Mouse (Mus musculus): ENCODE data around the gene Cntrob. TPM values are rescaled to one million over a fixed set of nuclear protein-coding genes. Genes with fewer than 3 reads are reported as not detected.

The Cntrob gene
- polyA plus RNA-seq, 1 experiment from 2014 or later = 8.6 TPM

GRCm38 (mm10) chr11:69327648-69328047 is 4.1 kb upstream of the Cntrob start:
- no peak overlapping the region for H3K4me2 ChIP-seq (ENCODE audit: low read length)

DNA sequence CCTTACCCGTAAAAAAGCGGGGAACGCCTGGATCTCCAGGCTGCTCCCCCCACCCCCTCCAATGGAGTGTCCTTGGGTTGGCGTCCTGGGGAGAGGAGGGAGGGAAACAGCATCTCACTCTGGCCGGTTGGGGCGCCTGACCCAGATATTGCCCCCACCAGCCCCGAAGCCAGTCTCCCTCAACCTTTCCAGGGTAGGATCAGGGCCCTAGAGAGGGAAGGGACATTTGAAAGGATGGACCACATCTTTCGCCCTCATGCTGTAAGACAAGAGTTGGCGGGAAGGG is 3.5 kb upstream of the Cntrob start:
- Histone ChIP-seq H3K36me3 (ENCODE audit: control insufficient read depth, insufficient read depth, low read length) (no peaks in the 10 kb centered on the region; the same call in 1 of the 2 replicates), H3K4me2 (ENCODE audit: low read length) (peak overlapping the region; percentile 99), H3K4me1 (ENCODE audit: control insufficient read depth in 2 of 2, insufficient read depth in 2 of 2, low read length in 2 of 2) (peaks cover 20 to 34% of the 10 kb centered on the region in 2 experiments), H3K27ac (replicated peaks in 1 of 2; ENCODE audit: control insufficient read depth in 1 of 2, insufficient read depth in 1 of 2, low read depth in 2 of 2, low read length in 2 of 2) (no peak overlapping the region), H3K4me3 (ENCODE audit: control insufficient read depth in 1 of 2, insufficient read depth in 1 of 2, low read depth in 1 of 2, low read length in 2 of 2) (peak overlapping the region in 1 of 2 experiments; percentile 54; a peak in 1 of 4 replicates), H3K9me3 (ENCODE audit: control insufficient read depth, low read length) (no peaks in the 10 kb centered on the region), H3K9ac (ENCODE audit: low read length) (no peak overlapping the region), H3K27me3 (ENCODE audit: control insufficient read depth, insufficient read depth, low read length) (peaks cover 15% of the 10 kb centered on the region)
- WGBS = 14% methylated on average over 9 of the region's 9 CpGs
- ATAC-seq (ENCODE audit: insufficient number of reproducible peaks, insufficient read depth, low FRiP score, low read depth) = no peak

More at GRCm38 (mm10) chr11:69327648-69328047, 4.1 kb upstream of the Cntrob start:
- no peak overlapping the region for H3K4me3 ChIP-seq (ENCODE audit: control insufficient read depth in 1 of 2, insufficient read depth in 1 of 2, low read depth in 1 of 2, low read length in 2 of 2)
- no peaks in the 10 kb centered on the region for H3K9me3 ChIP-seq (ENCODE audit: control insufficient read depth, low read length)
- H3K4me1 ChIP-seq (ENCODE audit: control insufficient read depth in 2 of 2, insufficient read depth in 2 of 2, low read length in 2 of 2) = peaks cover 21 to 32% of the 10 kb centered on the region in 2 experiments
- ATAC-seq (ENCODE audit: insufficient number of reproducible peaks, insufficient read depth, low FRiP score, low read depth) = no peak
- no peak overlapping the region for H3K27ac ChIP-seq (replicated peaks in 1 of 2; ENCODE audit: control insufficient read depth in 1 of 2, insufficient read depth in 1 of 2, low read depth in 2 of 2, low read length in 2 of 2)
- no peaks in the 10 kb centered on the region; the same call in 1 of the 2 replicates for H3K36me3 ChIP-seq (ENCODE audit: control insufficient read depth, insufficient read depth, low read length)
- H3K27me3 ChIP-seq (ENCODE audit: control insufficient read depth, insufficient read depth, low read length) = peaks cover 15% of the 10 kb centered on the region
- 39% methylated on average over 6 of the region's 6 CpGs for WGBS
- no peak overlapping the region for H3K9ac ChIP-seq (ENCODE audit: low read length)

- Histone ChIP-seq H3K9ac (ENCODE audit: low read length) (peak overlapping the region; percentile 75), H3K36me3 (ENCODE audit: control insufficient read depth, insufficient read depth, low read length) (no peaks in the 10 kb centered on the region; the same call in 1 of the 2 replicates), H3K4me3 (ENCODE audit: control insufficient read depth in 1 of 2, insufficient read depth in 1 of 2, low read depth in 1 of 2, low read length in 2 of 2) (peak overlapping the region; percentile 48 to 54), H3K27me3 (ENCODE audit: control insufficient read depth, insufficient read depth, low read length) (peaks cover 15% of the 10 kb centered on the region), H3K9me3 (ENCODE audit: control insufficient read depth, low read length) (no peaks in the 10 kb centered on the region), H3K4me1 (ENCODE audit: control insufficient read depth in 2 of 2, insufficient read depth in 2 of 2, low read length in 2 of 2) (peaks cover 20 to 35% of the 10 kb centered on the region in 2 experiments), H3K4me2 (ENCODE audit: low read length) (peak overlapping the region; percentile 99), H3K27ac (replicated peaks in 1 of 2; ENCODE audit: control insufficient read depth in 1 of 2, insufficient read depth in 1 of 2, low read depth in 2 of 2, low read length in 2 of 2) (peak overlapping the region in 1 of 2 experiments; percentile 24; a peak in 1 of 4 replicates)
- WGBS = under 1% methylated on average over 45 of the region's 45 CpGs
- no peak for ATAC-seq (ENCODE audit: insufficient number of reproducible peaks, insufficient read depth, low FRiP score, low read depth)
These were observed 3.0 kb upstream of the Cntrob start for GRCm38 (mm10) chr11:69326408-69327156.

GRCm38 (mm10) chr11:69325628-69326407 is 2.2 kb upstream of the Cntrob start, which contains the start of gene Kcnab3:
Gene Kcnab3, plus strand, starts transcription at chr11:69326258.
- peaks cover 19 to 35% of the 10 kb centered on the region in 2 experiments for H3K4me1 ChIP-seq (ENCODE audit: control insufficient read depth in 2 of 2, insufficient read depth in 2 of 2, low read length in 2 of 2)
- H3K4me3 ChIP-seq (ENCODE audit: control insufficient read depth in 1 of 2, insufficient read depth in 1 of 2, low read depth in 1 of 2, low read length in 2 of 2) = peak within 1 kb of the TSS; percentile 48 to 54
- peak; percentile 37; the same call in 1 of the 2 replicates for ATAC-seq (ENCODE audit: insufficient number of reproducible peaks, insufficient read depth, low FRiP score, low read depth)
- 9% methylated on average over 26 of the region's 26 CpGs for whole genome bisulfite sequencing
- peak within 1 kb of the TSS in 1 of 2 experiments; percentile 24; a peak in 1 of 4 replicates for H3K27ac ChIP-seq (replicated peaks in 1 of 2; ENCODE audit: control insufficient read depth in 1 of 2, insufficient read depth in 1 of 2, low read depth in 2 of 2, low read length in 2 of 2)
- H3K27me3 ChIP-seq (ENCODE audit: control insufficient read depth, insufficient read depth, low read length) = peaks cover 15% of the 10 kb centered on the region
- H3K9ac ChIP-seq (ENCODE audit: low read length) = peak within 1 kb of the TSS; percentile 75
- no peaks in the 10 kb centered on the region for H3K9me3 ChIP-seq (ENCODE audit: control insufficient read depth, low read length)
- H3K36me3 ChIP-seq (ENCODE audit: control insufficient read depth, insufficient read depth, low read length) = peaks cover 2% of the 10 kb centered on the region; the same call in 1 of the 2 replicates
- peak within 1 kb of the TSS; percentile 99 for H3K4me2 ChIP-seq (ENCODE audit: low read length)

GRCm38 (mm10) chr11:69324749-69325148 is 1.2 kb upstream of the Cntrob start:
- Histone ChIP-seq H3K9me3 (ENCODE audit: control insufficient read depth, low read length) (no peaks in the 10 kb centered on the region), H3K9ac (ENCODE audit: low read length) (peak overlapping the region; percentile 87), H3K4me3 (ENCODE audit: control insufficient read depth in 1 of 2, insufficient read depth in 1 of 2, low read depth in 1 of 2, low read length in 2 of 2) (peak overlapping the region in 1 of 2 experiments; percentile 75; a peak in 3 of 4 replicates), H3K4me1 (ENCODE audit: control insufficient read depth in 2 of 2, insufficient read depth in 2 of 2, low read length in 2 of 2) (peaks cover 19 to 35% of the 10 kb centered on the region in 2 experiments), H3K27me3 (ENCODE audit: control insufficient read depth, insufficient read depth, low read length) (peaks cover 15% of the 10 kb centered on the region), H3K27ac (replicated peaks in 1 of 2; ENCODE audit: control insufficient read depth in 1 of 2, insufficient read depth in 1 of 2, low read depth in 2 of 2, low read length in 2 of 2) (0 out of 4 replicates have a peak overlapping the region, but pooled peaks of 1 of the 2 experiments have one; percentile 79), H3K4me2 (ENCODE audit: low read length) (peak overlapping the region; percentile 99), H3K36me3 (ENCODE audit: control insufficient read depth, insufficient read depth, low read length) (peaks cover 12% of the 10 kb centered on the region)
- 75% methylated on average over 6 of the region's 6 CpGs for WGBS
- no peak for ATAC-seq (ENCODE audit: insufficient number of reproducible peaks, insufficient read depth, low FRiP score, low read depth)

GRCm38 (mm10) chr11:69322693-69323471 is 693 bp downstream of the Cntrob start:
- no peak for ATAC-seq (ENCODE audit: insufficient number of reproducible peaks, insufficient read depth, low FRiP score, low read depth)
- H3K36me3 ChIP-seq (ENCODE audit: control insufficient read depth, insufficient read depth, low read length) = peaks cover 31% of the 10 kb centered on the region
- H3K4me3 ChIP-seq (ENCODE audit: control insufficient read depth in 1 of 2, insufficient read depth in 1 of 2, low read depth in 1 of 2, low read length in 2 of 2) = peak overlapping the region; percentile 53 to 75
- WGBS = 22% methylated on average over 18 of the region's 18 CpGs
- H3K9me3 ChIP-seq (ENCODE audit: control insufficient read depth, low read length) = no peaks in the 10 kb centered on the region
- peaks cover 19 to 35% of the 10 kb centered on the region in 2 experiments for H3K4me1 ChIP-seq (ENCODE audit: control insufficient read depth in 2 of 2, insufficient read depth in 2 of 2, low read length in 2 of 2)
- peak overlapping the region; percentile 81 to 84 for H3K27ac ChIP-seq (replicated peaks in 1 of 2; ENCODE audit: control insufficient read depth in 1 of 2, insufficient read depth in 1 of 2, low read depth in 2 of 2, low read length in 2 of 2)
- H3K9ac ChIP-seq (ENCODE audit: low read length) = peak overlapping the region; percentile 81
- peak overlapping the region; percentile 99 for H3K4me2 ChIP-seq (ENCODE audit: low read length)
- H3K27me3 ChIP-seq (ENCODE audit: control insufficient read depth, insufficient read depth, low read length) = peaks cover 12% of the 10 kb centered on the region

- no peak for ATAC-seq (ENCODE audit: insufficient number of reproducible peaks, insufficient read depth, low FRiP score, low read depth)
- H3K4me3 ChIP-seq (ENCODE audit: control insufficient read depth in 1 of 2, insufficient read depth in 1 of 2, low read depth in 1 of 2, low read length in 2 of 2) = peak overlapping the region in 1 of 2 experiments; percentile 75; a peak in 2 of 4 replicates
- peaks cover 39% of the 10 kb centered on the region for H3K36me3 ChIP-seq (ENCODE audit: control insufficient read depth, insufficient read depth, low read length)
- peak overlapping the region; percentile 81; the same call in 1 of the 2 replicates for H3K9ac ChIP-seq (ENCODE audit: low read length)
- H3K27ac ChIP-seq (replicated peaks in 1 of 2; ENCODE audit: control insufficient read depth in 1 of 2, insufficient read depth in 1 of 2, low read depth in 2 of 2, low read length in 2 of 2) = no peak overlapping the region
- H3K9me3 ChIP-seq (ENCODE audit: control insufficient read depth, low read length) = no peaks in the 10 kb centered on the region
- H3K27me3 ChIP-seq (ENCODE audit: control insufficient read depth, insufficient read depth, low read length) = peaks cover 5% of the 10 kb centered on the region; the same call in 1 of the 2 replicates
- 80% methylated on average over 6 of the region's 6 CpGs for WGBS
- peaks cover 17 to 32% of the 10 kb centered on the region in 2 experiments for H3K4me1 ChIP-seq (ENCODE audit: control insufficient read depth in 2 of 2, insufficient read depth in 2 of 2, low read length in 2 of 2)
- peak overlapping the region; percentile 99 for H3K4me2 ChIP-seq (ENCODE audit: low read length)
These were observed 1.6 kb downstream of the Cntrob start for GRCm38 (mm10) chr11:69322010-69322409.
